Mouse (Mus musculus): ENCODE measurements at regions not wholly inside any gene's neighbourhood (a gene's known extent, or its start where the extent isn't known, plus 50 kb on each side); places are given as distances from the start of the nearest gene placed in this dataset.

GRCm38 (mm10) chr10:98474581-98474980 lies 439.6 kb upstream of the Atp2b1 start:
- Histone ChIP-seq H3K27ac (replicated peaks) (no peak overlapping the region), H3K9ac (no peak overlapping the region), H3K36me3 (replicated peaks) (no peaks in the 10 kb centered on the region), H3K4me1 (replicated peaks) (no peaks in the 10 kb centered on the region), H3K9me3 (replicated peaks) (no peaks in the 10 kb centered on the region), H3K27me3 (no peaks in the 10 kb centered on the region), H3K4me2 (no peak overlapping the region), H3K4me3 (replicated peaks) (no peak overlapping the region)
- WGBS (ENCODE audit: insufficient replicate concordance), result 53% methylated on average over 3 of the region's 3 CpGs
- no peak for ATAC-seq (ENCODE audit: insufficient read depth)

DNA sequence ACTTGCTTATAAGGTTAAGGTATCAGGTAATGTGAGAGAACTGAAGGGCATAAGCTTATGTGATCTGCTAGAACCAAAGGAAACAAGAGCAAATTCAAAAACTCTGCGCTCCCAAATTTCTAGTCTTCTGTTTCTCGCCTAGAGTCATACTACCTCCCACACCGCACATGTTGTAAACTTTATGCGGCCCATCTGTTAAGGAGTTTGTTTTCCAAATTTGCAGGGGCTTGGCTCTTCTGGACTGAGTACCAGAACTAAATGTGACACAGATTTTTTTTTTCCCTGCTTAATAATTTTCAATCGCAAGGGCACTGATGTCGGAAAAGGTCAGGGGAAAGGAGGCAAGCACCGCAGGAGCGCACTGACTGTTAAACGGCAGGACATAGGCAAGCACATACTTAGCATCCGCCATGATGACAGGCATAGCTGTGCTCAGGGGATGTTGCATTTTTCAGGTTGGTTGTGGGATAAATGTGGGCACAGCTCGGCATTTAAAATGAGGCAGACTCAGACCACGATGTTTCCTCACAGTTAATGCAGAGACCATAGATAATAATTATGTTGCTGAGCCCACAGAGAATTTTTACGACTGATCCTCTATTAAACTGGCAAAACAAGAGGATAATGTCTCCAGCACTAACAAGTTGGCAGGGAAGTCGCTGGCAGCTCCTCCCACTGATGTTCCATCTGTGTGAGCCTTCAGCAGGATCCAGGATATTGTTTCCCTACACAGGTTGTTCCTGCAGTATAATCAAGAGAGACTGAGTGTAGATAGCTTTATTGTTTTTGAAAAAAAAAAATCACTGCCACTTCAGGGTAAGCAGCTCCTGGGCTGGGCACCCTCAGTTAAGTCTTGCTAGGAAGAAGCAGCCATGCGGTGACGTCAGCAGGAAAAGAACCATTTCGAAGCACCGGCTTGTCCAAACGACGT lies 428.2 kb upstream of the Atp2b1 start:
- Histone ChIP-seq H3K4me1 (replicated peaks) (no peaks in the 10 kb centered on the region), H3K27ac (replicated peaks) (no peak overlapping the region), H3K36me3 (replicated peaks) (no peaks in the 10 kb centered on the region), H3K4me2 (no peak overlapping the region), H3K9me3 (replicated peaks) (no peaks in the 10 kb centered on the region), H3K27me3 (no peaks in the 10 kb centered on the region), H3K9ac (no peak overlapping the region), H3K4me3 (replicated peaks) (no peak overlapping the region)
- ATAC-seq (ENCODE audit: insufficient read depth), result no peak
- 73% methylated on average over 20 of the region's 20 CpGs for WGBS (ENCODE audit: insufficient replicate concordance)

GRCm38 (mm10) chr10:98494354-98494753 lies 419.9 kb upstream of the Atp2b1 start:
- Histone ChIP-seq H3K36me3 (replicated peaks) (no peaks in the 10 kb centered on the region), H3K4me3 (replicated peaks) (no peak overlapping the region), H3K4me2 (no peak overlapping the region), H3K4me1 (replicated peaks) (no peaks in the 10 kb centered on the region), H3K9ac (no peak overlapping the region), H3K27ac (replicated peaks) (no peak overlapping the region), H3K27me3 (no peaks in the 10 kb centered on the region), H3K9me3 (replicated peaks) (no peaks in the 10 kb centered on the region)
- no peak for ATAC-seq (ENCODE audit: insufficient read depth)
- 14% methylated on average over 8 of the region's 8 CpGs for WGBS (ENCODE audit: insufficient replicate concordance)

GRCm38 (mm10) chr10:98496254-98496653 lies 418.0 kb upstream of the Atp2b1 start:
- H3K4me1 ChIP-seq (replicated peaks), result no peaks in the 10 kb centered on the region
- no peak for ATAC-seq (ENCODE audit: insufficient read depth)

DNA sequence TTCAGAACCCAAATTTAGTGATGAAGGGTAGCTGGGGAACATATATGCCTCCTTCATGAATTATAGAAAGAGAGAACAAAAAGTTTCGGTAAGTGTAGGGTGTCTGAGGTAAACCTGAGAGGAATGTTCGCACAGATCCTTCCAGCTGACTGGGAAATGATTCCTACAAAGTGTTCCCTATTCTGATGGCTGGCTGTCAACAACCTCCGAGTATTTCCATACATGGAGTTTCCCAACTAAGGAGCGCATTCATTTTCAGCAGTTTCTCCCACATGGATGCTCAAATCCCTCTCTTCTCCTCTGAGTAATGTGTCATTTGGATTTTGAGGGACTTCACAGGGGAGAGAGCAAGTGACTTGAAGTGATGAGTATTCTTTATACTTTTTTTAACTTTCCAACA lies 413.9 kb upstream of the Atp2b1 start:
- no peak for ATAC-seq (ENCODE audit: insufficient read depth)
- no peak overlapping the region for H3K4me2 ChIP-seq
- H3K9ac ChIP-seq, result no peak overlapping the region
- no peaks in the 10 kb centered on the region for H3K9me3 ChIP-seq (replicated peaks)
- WGBS (ENCODE audit: insufficient replicate concordance), result 74% methylated on average over 4 of the region's 4 CpGs
- H3K4me3 ChIP-seq (replicated peaks), result no peak overlapping the region
- no peaks in the 10 kb centered on the region for H3K27me3 ChIP-seq
- H3K36me3 ChIP-seq (replicated peaks), result no peaks in the 10 kb centered on the region
- H3K4me1 ChIP-seq (replicated peaks), result no peaks in the 10 kb centered on the region
- no peak overlapping the region for H3K27ac ChIP-seq (replicated peaks)

More at GRCm38 (mm10) chr10:98496254-98496653, 418.0 kb upstream of the Atp2b1 start:
- Histone ChIP-seq H3K9ac (no peak overlapping the region), H3K4me3 (replicated peaks) (no peak overlapping the region), H3K27me3 (no peaks in the 10 kb centered on the region), H3K9me3 (replicated peaks) (no peaks in the 10 kb centered on the region), H3K27ac (replicated peaks) (no peak overlapping the region), H3K36me3 (replicated peaks) (no peaks in the 10 kb centered on the region), H3K4me2 (no peak overlapping the region)
- 66% methylated on average over 4 of the region's 4 CpGs for WGBS (ENCODE audit: insufficient replicate concordance)

DNA sequence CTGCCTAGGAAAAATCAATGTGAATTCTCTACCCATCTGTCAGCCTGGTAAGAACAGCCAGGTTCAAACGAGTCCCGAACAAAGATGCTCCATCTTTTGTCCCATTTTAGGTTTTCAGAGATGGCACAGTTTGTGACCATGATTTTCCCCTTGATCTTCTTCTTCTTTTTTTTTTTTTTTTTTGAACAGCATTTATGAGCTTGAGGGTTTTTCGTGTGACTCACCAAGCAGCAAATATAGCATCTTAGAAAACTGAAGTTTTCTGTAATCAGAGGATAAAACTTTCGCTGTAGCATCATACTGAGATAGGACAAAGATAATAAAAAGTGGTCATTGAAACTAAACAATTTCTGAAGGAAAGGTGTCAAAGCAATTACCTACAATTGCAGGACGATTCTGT lies 412.6 kb upstream of the Atp2b1 start:
- Histone ChIP-seq H3K27me3 (no peaks in the 10 kb centered on the region), H3K27ac (replicated peaks) (no peak overlapping the region), H3K9ac (no peak overlapping the region), H3K4me2 (no peak overlapping the region), H3K36me3 (replicated peaks) (no peaks in the 10 kb centered on the region), H3K4me3 (replicated peaks) (no peak overlapping the region), H3K4me1 (replicated peaks) (no peaks in the 10 kb centered on the region), H3K9me3 (replicated peaks) (no peaks in the 10 kb centered on the region)
- no peak for ATAC-seq (ENCODE audit: insufficient read depth)
- 53% methylated on average over 5 of the region's 5 CpGs for WGBS (ENCODE audit: insufficient replicate concordance)

DNA sequence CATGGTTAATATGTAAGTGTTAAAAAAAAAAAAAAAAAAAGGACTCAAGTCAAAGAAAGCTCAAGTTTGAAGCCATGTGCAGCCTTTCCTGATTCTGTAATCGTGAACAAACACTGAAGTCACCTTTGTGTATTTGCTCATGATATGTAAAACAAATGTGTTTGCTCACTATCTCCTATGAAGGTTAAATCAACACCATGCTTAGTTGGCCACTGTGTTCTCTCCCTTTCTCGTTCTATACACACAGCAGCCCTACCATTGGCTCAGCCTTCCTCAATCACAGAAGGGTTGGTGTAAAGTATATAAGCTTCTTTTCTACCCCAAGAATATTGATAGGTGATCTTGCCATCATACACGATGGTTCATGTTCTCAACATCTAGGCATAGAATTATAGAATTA lies 409.7 kb upstream of the Atp2b1 start:
- Histone ChIP-seq H3K27me3 (no peaks in the 10 kb centered on the region), H3K4me3 (replicated peaks) (no peak overlapping the region), H3K4me2 (no peak overlapping the region), H3K9me3 (replicated peaks) (no peaks in the 10 kb centered on the region), H3K4me1 (replicated peaks) (no peaks in the 10 kb centered on the region), H3K9ac (no peak overlapping the region), H3K27ac (replicated peaks) (no peak overlapping the region), H3K36me3 (replicated peaks) (no peaks in the 10 kb centered on the region)
- WGBS (ENCODE audit: insufficient replicate concordance), result 56% methylated on average over 3 of the region's 3 CpGs
- peak; percentile 65 for ATAC-seq (ENCODE audit: insufficient read depth)

GRCm38 (mm10) chr10:98508515-98509143 lies 405.6 kb upstream of the Atp2b1 start:
- H3K4me3 ChIP-seq (replicated peaks), result no peak overlapping the region
- no peak overlapping the region for H3K9ac ChIP-seq
- H3K27ac ChIP-seq (replicated peaks), result no peak overlapping the region
- no peaks in the 10 kb centered on the region for H3K27me3 ChIP-seq
- H3K4me1 ChIP-seq (replicated peaks), result no peaks in the 10 kb centered on the region
- H3K36me3 ChIP-seq (replicated peaks), result no peaks in the 10 kb centered on the region
- no peak for ATAC-seq (ENCODE audit: insufficient read depth)
- H3K4me2 ChIP-seq, result no peak overlapping the region
- WGBS (ENCODE audit: insufficient replicate concordance), result 49% methylated on average over 5 of the region's 5 CpGs
- H3K9me3 ChIP-seq (replicated peaks), result no peaks in the 10 kb centered on the region

- ATAC-seq (ENCODE audit: insufficient read depth), result no peak
- Histone ChIP-seq H3K4me3 (replicated peaks) (no peak overlapping the region), H3K36me3 (replicated peaks) (no peaks in the 10 kb centered on the region), H3K4me2 (no peak overlapping the region), H3K27ac (replicated peaks) (no peak overlapping the region), H3K9me3 (replicated peaks) (no peaks in the 10 kb centered on the region), H3K27me3 (no peaks in the 10 kb centered on the region), H3K4me1 (replicated peaks) (no peaks in the 10 kb centered on the region), H3K9ac (no peak overlapping the region)
- 26% methylated on average over 1 of the region's 1 CpGs for WGBS (ENCODE audit: insufficient replicate concordance)
Measured at GRCm38 (mm10) chr10:98514836-98515235, 399.4 kb upstream of the Atp2b1 start.

DNA sequence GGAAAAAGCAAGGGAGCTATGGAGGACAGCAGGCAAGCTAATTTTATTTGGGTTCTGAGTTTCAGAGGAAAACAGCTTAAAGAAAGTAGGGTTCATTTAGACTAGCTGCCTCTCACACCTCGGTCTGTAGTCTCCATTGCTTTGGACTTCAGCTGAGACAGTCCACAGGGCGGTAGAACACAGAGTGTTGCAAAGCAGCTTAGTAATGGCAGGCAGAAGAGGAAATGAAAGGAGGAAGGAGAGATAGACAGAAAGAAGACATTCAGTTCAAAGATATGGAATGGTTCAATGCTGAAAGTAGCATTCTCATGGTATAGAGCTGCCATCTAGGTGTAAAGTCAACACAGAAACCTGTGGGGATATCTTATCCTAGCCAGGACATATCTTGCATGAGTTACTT lies 396.6 kb upstream of the Atp2b1 start:
- no peaks in the 10 kb centered on the region for H3K36me3 ChIP-seq (replicated peaks)
- H3K4me3 ChIP-seq (replicated peaks), result no peak overlapping the region
- ATAC-seq (ENCODE audit: insufficient read depth), result no peak
- H3K9me3 ChIP-seq (replicated peaks), result no peaks in the 10 kb centered on the region
- H3K9ac ChIP-seq, result no peak overlapping the region
- no peak overlapping the region for H3K4me2 ChIP-seq
- H3K27ac ChIP-seq (replicated peaks), result no peak overlapping the region
- 51% methylated on average over 2 of the region's 2 CpGs for WGBS (ENCODE audit: insufficient replicate concordance)
- H3K27me3 ChIP-seq, result no peaks in the 10 kb centered on the region
- H3K4me1 ChIP-seq (replicated peaks), result no peaks in the 10 kb centered on the region

GRCm38 (mm10) chr10:98529565-98529964 lies 384.6 kb upstream of the Atp2b1 start:
- Histone ChIP-seq H3K9me3 (replicated peaks) (no peaks in the 10 kb centered on the region), H3K27me3 (no peaks in the 10 kb centered on the region), H3K36me3 (replicated peaks) (no peaks in the 10 kb centered on the region), H3K4me3 (replicated peaks) (no peak overlapping the region), H3K4me2 (no peak overlapping the region), H3K4me1 (replicated peaks) (no peaks in the 10 kb centered on the region), H3K9ac (no peak overlapping the region), H3K27ac (replicated peaks) (no peak overlapping the region)
- 49% methylated on average over 4 of the region's 4 CpGs for WGBS (ENCODE audit: insufficient replicate concordance)
- ATAC-seq (ENCODE audit: insufficient read depth), result no peak

All from liver, embryonic 15.5 days (tissue).